Mouse (Mus musculus): ENCODE results near the gene Dclk1.

Gene Dclk1

GRCm38 (mm10) chr3:55260139-55260538 lies 18.0 kb downstream of the Dclk1 start:
- DNase-seq (ENCODE audit: low read depth, low spot score), result no peak

GRCm38 (mm10) chr3:55266091-55266490 lies 23.9 kb downstream of the Dclk1 start:
- DNase-seq (ENCODE audit: low read depth, low spot score), result no peak

- DNase-seq (ENCODE audit: low read depth, low spot score), result no peak
These were observed 27.6 kb downstream of the Dclk1 start for GRCm38 (mm10) chr3:55269802-55270201.

- no peak for DNase-seq (ENCODE audit: low read depth, low spot score)
These were observed 28.2 kb downstream of the Dclk1 start for GRCm38 (mm10) chr3:55270345-55270744.

- no peak for DNase-seq (ENCODE audit: low read depth, low spot score)
These were observed 28.8 kb downstream of the Dclk1 start for GRCm38 (mm10) chr3:55270920-55271319.

GRCm38 (mm10) chr3:55272536-55272935 lies 30.4 kb downstream of the Dclk1 start:
- no peak for DNase-seq (ENCODE audit: low read depth, low spot score)

GRCm38 (mm10) chr3:55276446-55276845 lies 34.3 kb downstream of the Dclk1 start:
- DNase-seq (ENCODE audit: low read depth, low spot score), result no peak

- no peak for DNase-seq (ENCODE audit: low read depth, low spot score)
These were observed 34.7 kb downstream of the Dclk1 start for GRCm38 (mm10) chr3:55276851-55277250.

GRCm38 (mm10) chr3:55277829-55278228 lies 35.7 kb downstream of the Dclk1 start:
- DNase-seq (ENCODE audit: low read depth, low spot score), result no peak

GRCm38 (mm10) chr3:55279923-55280322 lies 37.8 kb downstream of the Dclk1 start:
- no peak for DNase-seq (ENCODE audit: low read depth, low spot score)

GRCm38 (mm10) chr3:55280471-55280870 lies 38.3 kb downstream of the Dclk1 start:
- DNase-seq (ENCODE audit: low read depth, low spot score), result no peak

GRCm38 (mm10) chr3:55284215-55284614 lies 42.1 kb downstream of the Dclk1 start:
- no peak for DNase-seq (ENCODE audit: low read depth, low spot score)

GRCm38 (mm10) chr3:55288726-55289125 lies 46.6 kb downstream of the Dclk1 start:
- no peak for DNase-seq (ENCODE audit: low read depth, low spot score)

- DNase-seq (ENCODE audit: low read depth, low spot score), result no peak
These were observed 49.8 kb downstream of the Dclk1 start for GRCm38 (mm10) chr3:55291964-55292363.

- no peak for DNase-seq (ENCODE audit: low read depth, low spot score)
These were observed 50.7 kb downstream of the Dclk1 start for GRCm38 (mm10) chr3:55292783-55293430.

GRCm38 (mm10) chr3:55305653-55306052 lies 63.5 kb downstream of the Dclk1 start:
- DNase-seq (ENCODE audit: low read depth, low spot score), result no peak

GRCm38 (mm10) chr3:55307553-55308177 lies 65.5 kb downstream of the Dclk1 start:
- no peak for DNase-seq (ENCODE audit: low read depth, low spot score)

GRCm38 (mm10) chr3:55309961-55310360 lies 67.8 kb downstream of the Dclk1 start:
- DNase-seq (ENCODE audit: low read depth, low spot score), result no peak

GRCm38 (mm10) chr3:55315827-55316226 lies 73.7 kb downstream of the Dclk1 start:
- DNase-seq (ENCODE audit: low read depth, low spot score), result no peak

- DNase-seq (ENCODE audit: low read depth, low spot score), result no peak
These were observed 75.9 kb downstream of the Dclk1 start for GRCm38 (mm10) chr3:55318021-55318420.

- DNase-seq (ENCODE audit: low read depth, low spot score), result no peak
These were observed 78.4 kb downstream of the Dclk1 start for GRCm38 (mm10) chr3:55320572-55320971.

GRCm38 (mm10) chr3:55324029-55324428 lies 81.9 kb downstream of the Dclk1 start:
- no peak for DNase-seq (ENCODE audit: low read depth, low spot score)

- no peak for DNase-seq (ENCODE audit: low read depth, low spot score)
These were observed 88.3 kb downstream of the Dclk1 start for GRCm38 (mm10) chr3:55330496-55330895.

- no peak for DNase-seq (ENCODE audit: low read depth, low spot score)
These were observed 89.5 kb downstream of the Dclk1 start for GRCm38 (mm10) chr3:55331694-55332093.

All from retina, adult 2 months (tissue).